Mouse (Mus musculus): Measurements from ENCODE around the gene Dpp6. TPM values are rescaled to one million over a fixed set of nuclear protein-coding genes. Genes with fewer than 3 reads are reported as not detected.

Gene Dpp6
- polyA plus RNA-seq, 1 experiment from 2014 or later: 0.06 TPM

DNA sequence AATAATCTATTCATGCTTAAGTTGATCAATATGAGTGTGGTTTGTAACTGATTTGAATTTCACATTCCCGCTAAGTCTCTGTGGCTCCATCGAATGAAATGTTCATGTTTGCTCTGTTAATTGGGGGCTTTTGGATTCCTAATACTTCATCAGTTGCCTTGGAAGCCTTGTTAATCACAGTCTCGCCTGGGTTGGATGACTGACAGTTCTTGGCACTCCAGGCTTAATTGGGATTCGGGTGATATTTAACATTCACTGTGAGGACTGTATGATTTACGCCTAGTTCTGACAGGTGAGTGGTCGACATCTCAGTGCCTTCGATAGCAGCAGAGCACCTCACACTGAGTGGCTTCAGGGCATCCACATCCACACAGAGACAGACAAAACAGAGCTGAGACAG is 90.1 kb downstream of the Dpp6 start:
- DNase-seq (no peak), ATAC-seq (no peak)
- H3K27me3 ChIP-seq (ENCODE audit: insufficient read depth, low read length): no peaks in the 10 kb centered on the region
- H3K27ac ChIP-seq (ENCODE audit: low read depth): no peak overlapping the region
- H3K9me3 ChIP-seq (ENCODE audit: low read length): no peaks in the 10 kb centered on the region
- no peaks in the 10 kb centered on the region for H3K36me3 ChIP-seq (replicated peaks; ENCODE audit: insufficient read depth, low read length)
- no peak overlapping the region for H3K9ac ChIP-seq (replicated peaks)
- TF ChIP-seq EP300 (IDR thresholded peaks at IDR 0.05; ENCODE audit: low read depth) (no peak), CTCF (IDR thresholded peaks at IDR 0.05; ENCODE audit: low read depth) (no peak)
- no peak overlapping the region for H3K4me2 ChIP-seq (ENCODE audit: low read depth, low read length)
- no peak overlapping the region for H3K4me3 ChIP-seq (ENCODE audit: low read depth, low read length)
- no peaks in the 10 kb centered on the region for H3K4me1 ChIP-seq (ENCODE audit: insufficient read depth)
- 74% methylated on average over 7 of the region's 7 CpGs for WGBS (ENCODE audit: insufficient replicate concordance)

- TF ChIP-seq CTCF (IDR thresholded peaks at IDR 0.05; ENCODE audit: low read depth): no peak
- no peak for TF ChIP-seq EP300 (IDR thresholded peaks at IDR 0.05; ENCODE audit: low read depth)
Measured at GRCm38 (mm10) chr5:26908612-26909011, 91.6 kb downstream of the Dpp6 start.

GRCm38 (mm10) chr5:26910353-26910752 is 93.3 kb downstream of the Dpp6 start:
- ATAC-seq (no peak), DNase-seq (no peak)
- H3K9me3 ChIP-seq (ENCODE audit: low read length): no peaks in the 10 kb centered on the region
- no peak for TF ChIP-seq CTCF (IDR thresholded peaks at IDR 0.05; ENCODE audit: low read depth)
- no peaks in the 10 kb centered on the region for H3K36me3 ChIP-seq (replicated peaks; ENCODE audit: insufficient read depth, low read length)
- no peaks in the 10 kb centered on the region for H3K27me3 ChIP-seq (ENCODE audit: insufficient read depth, low read length)
- H3K27ac ChIP-seq (ENCODE audit: low read depth): no peak overlapping the region
- no peaks in the 10 kb centered on the region for H3K4me1 ChIP-seq (ENCODE audit: insufficient read depth)
- H3K4me3 ChIP-seq (ENCODE audit: low read depth, low read length): no peak overlapping the region
- H3K9ac ChIP-seq (replicated peaks): no peak overlapping the region
- H3K4me2 ChIP-seq (ENCODE audit: low read depth, low read length): no peak overlapping the region

More at GRCm38 (mm10) chr5:26908612-26909011, 91.6 kb downstream of the Dpp6 start:
- no peaks in the 10 kb centered on the region for H3K36me3 ChIP-seq (replicated peaks; ENCODE audit: insufficient read depth, low read length)
- no peak for ATAC-seq
- H3K4me3 ChIP-seq (ENCODE audit: low read depth, low read length): no peak overlapping the region
- no peak overlapping the region for H3K4me2 ChIP-seq (ENCODE audit: low read depth, low read length)
- DNase-seq: no peak
- no peak overlapping the region for H3K27ac ChIP-seq (ENCODE audit: low read depth)
- H3K9me3 ChIP-seq (ENCODE audit: low read length): no peaks in the 10 kb centered on the region
- no peak overlapping the region for H3K9ac ChIP-seq (replicated peaks)
- no peaks in the 10 kb centered on the region for H3K4me1 ChIP-seq (ENCODE audit: insufficient read depth)
- no peaks in the 10 kb centered on the region for H3K27me3 ChIP-seq (ENCODE audit: insufficient read depth, low read length)
- 56% methylated on average over 4 of the region's 4 CpGs for WGBS (ENCODE audit: insufficient replicate concordance)

DNA sequence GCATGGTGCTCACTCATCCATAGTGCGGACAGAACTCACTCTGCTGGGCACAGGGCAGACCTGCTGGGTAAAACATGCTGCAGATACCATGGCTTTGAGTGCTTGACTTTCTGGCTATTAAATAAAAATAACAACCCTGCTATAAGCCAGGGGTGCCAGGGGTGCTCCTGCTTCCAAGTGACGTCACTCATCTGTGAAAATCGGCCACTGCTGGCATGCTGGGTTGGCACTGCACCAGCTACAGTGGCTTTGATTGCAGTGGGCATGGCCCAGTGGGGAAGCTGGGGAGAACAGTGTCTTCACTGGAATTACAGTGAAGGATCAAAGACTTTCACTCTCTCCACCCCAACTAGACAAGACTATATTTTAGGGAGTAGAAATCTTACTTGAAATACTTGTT is 95.0 kb downstream of the Dpp6 start:
- Histone ChIP-seq H3K9ac (replicated peaks) (no peak overlapping the region), H3K9me3 (ENCODE audit: low read length) (no peaks in the 10 kb centered on the region), H3K27ac (ENCODE audit: low read depth) (no peak overlapping the region), H3K4me3 (ENCODE audit: low read depth, low read length) (no peak overlapping the region), H3K4me1 (ENCODE audit: insufficient read depth) (no peaks in the 10 kb centered on the region), H3K4me2 (ENCODE audit: low read depth, low read length) (no peak overlapping the region), H3K27me3 (ENCODE audit: insufficient read depth, low read length) (no peaks in the 10 kb centered on the region), H3K36me3 (replicated peaks; ENCODE audit: insufficient read depth, low read length) (no peaks in the 10 kb centered on the region)
- DNase-seq (no peak), ATAC-seq (no peak)
- TF ChIP-seq EP300 (IDR thresholded peaks at IDR 0.05; ENCODE audit: low read depth): no peak
- 73% methylated on average over 3 of the region's 3 CpGs for WGBS (ENCODE audit: insufficient replicate concordance)

- no peaks in the 10 kb centered on the region for H3K4me1 ChIP-seq (ENCODE audit: insufficient read depth)
- no peak overlapping the region for H3K27ac ChIP-seq (ENCODE audit: low read depth)
- no peak overlapping the region for H3K4me3 ChIP-seq (ENCODE audit: low read depth, low read length)
- no peak overlapping the region for H3K9ac ChIP-seq (replicated peaks)
- ATAC-seq (no peak), DNase-seq (no peak)
- no peaks in the 10 kb centered on the region for H3K9me3 ChIP-seq (ENCODE audit: low read length)
- no peaks in the 10 kb centered on the region for H3K27me3 ChIP-seq (ENCODE audit: insufficient read depth, low read length)
- no peak overlapping the region for H3K4me2 ChIP-seq (ENCODE audit: low read depth, low read length)
- TF ChIP-seq EP300 (IDR thresholded peaks at IDR 0.05; ENCODE audit: low read depth): no peak
- no peak for TF ChIP-seq CTCF (IDR thresholded peaks at IDR 0.05; ENCODE audit: low read depth)
- 81% methylated on average over 3 of the region's 3 CpGs for WGBS (ENCODE audit: insufficient replicate concordance)
- H3K36me3 ChIP-seq (replicated peaks; ENCODE audit: insufficient read depth, low read length): no peaks in the 10 kb centered on the region
Measured at GRCm38 (mm10) chr5:26918763-26919162, 101.8 kb downstream of the Dpp6 start.

DNA sequence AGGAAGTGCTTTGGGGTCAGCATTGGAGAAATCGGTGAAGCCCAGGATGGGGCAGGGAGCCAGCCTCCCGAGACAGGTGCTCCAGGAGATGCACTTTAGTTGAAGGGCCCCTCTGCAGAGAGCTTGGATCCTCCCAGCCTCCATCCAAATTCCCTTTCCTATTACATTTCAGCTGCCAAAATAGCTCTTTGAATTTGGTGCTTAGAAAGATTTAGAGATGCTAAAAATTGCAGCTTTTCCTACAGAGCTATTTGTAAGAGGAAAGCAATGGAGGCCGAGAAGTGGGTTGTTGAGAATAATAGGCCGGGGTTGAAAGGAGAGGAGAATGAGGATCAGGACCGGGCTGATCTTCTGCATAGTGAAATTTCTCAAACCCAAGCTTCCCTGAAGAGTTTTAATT is 107.5 kb downstream of the Dpp6 start:
- Histone ChIP-seq H3K36me3 (replicated peaks; ENCODE audit: insufficient read depth, low read length) (no peaks in the 10 kb centered on the region), H3K27me3 (ENCODE audit: insufficient read depth, low read length) (no peaks in the 10 kb centered on the region), H3K27ac (ENCODE audit: low read depth) (no peak overlapping the region), H3K4me3 (ENCODE audit: low read depth, low read length) (no peak overlapping the region), H3K9ac (replicated peaks) (no peak overlapping the region), H3K9me3 (ENCODE audit: low read length) (no peaks in the 10 kb centered on the region), H3K4me1 (ENCODE audit: insufficient read depth) (no peaks in the 10 kb centered on the region), H3K4me2 (ENCODE audit: low read depth, low read length) (no peak overlapping the region)
- TF ChIP-seq CTCF (IDR thresholded peaks at IDR 0.05; ENCODE audit: low read depth) (no peak), EP300 (IDR thresholded peaks at IDR 0.05; ENCODE audit: low read depth) (no peak)
- 74% methylated on average over 5 of the region's 5 CpGs for WGBS (ENCODE audit: insufficient replicate concordance)
- DNase-seq (no peak), ATAC-seq (no peak)

DNA sequence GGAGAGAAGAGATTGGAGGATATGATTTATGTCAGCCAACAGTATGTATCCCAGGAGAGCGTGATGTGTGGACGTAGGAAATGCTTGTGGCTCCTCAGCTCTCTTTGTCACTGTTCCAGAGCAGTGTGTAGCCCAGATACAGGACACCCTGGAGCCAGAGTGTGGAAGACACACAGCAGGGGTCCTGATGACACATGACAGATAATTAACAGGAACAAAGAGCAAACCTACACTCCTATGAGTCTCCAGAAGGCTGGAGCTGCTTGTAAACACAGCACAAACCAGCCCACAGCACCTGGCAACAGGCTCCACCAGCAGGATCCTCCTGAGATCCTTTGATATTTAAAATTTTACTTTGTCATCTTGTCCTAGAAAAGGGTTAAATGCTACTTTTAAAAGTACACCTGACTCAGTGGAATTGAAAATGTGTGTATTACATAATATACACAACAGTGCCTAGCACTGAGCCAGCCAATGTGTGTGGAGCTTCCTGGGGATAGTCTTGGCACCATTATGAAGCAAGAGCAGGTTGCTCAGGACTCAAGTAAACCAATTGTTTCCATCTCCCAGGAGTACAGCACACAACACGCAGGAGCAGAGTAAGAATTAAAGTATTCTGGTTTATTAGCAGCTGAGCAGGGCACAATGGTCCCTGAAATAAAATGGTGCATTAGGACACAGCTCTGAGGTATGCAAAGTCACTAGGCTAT is 115.6 kb downstream of the Dpp6 start:
- H3K4me1 ChIP-seq (ENCODE audit: insufficient read depth): no peaks in the 10 kb centered on the region
- no peak overlapping the region for H3K27ac ChIP-seq (ENCODE audit: low read depth)
- no peak overlapping the region for H3K4me2 ChIP-seq (ENCODE audit: low read depth, low read length)
- TF ChIP-seq EP300 (IDR thresholded peaks at IDR 0.05; ENCODE audit: low read depth) (no peak), CTCF (IDR thresholded peaks at IDR 0.05; ENCODE audit: low read depth) (no peak)
- no peak overlapping the region for H3K9ac ChIP-seq (replicated peaks)
- no peaks in the 10 kb centered on the region for H3K36me3 ChIP-seq (replicated peaks; ENCODE audit: insufficient read depth, low read length)
- no peaks in the 10 kb centered on the region for H3K9me3 ChIP-seq (ENCODE audit: low read length)
- no peak overlapping the region for H3K4me3 ChIP-seq (ENCODE audit: low read depth, low read length)
- DNase-seq: no peak
- 54% methylated on average over 3 of the region's 3 CpGs for WGBS (ENCODE audit: insufficient replicate concordance)
- no peaks in the 10 kb centered on the region for H3K27me3 ChIP-seq (ENCODE audit: insufficient read depth, low read length)
- no peak for ATAC-seq

Measured in liver, postnatal 0 days (tissue).